Mouse (Mus musculus) B cell, adult (primary cell): Measurements from ENCODE around the gene Thegl. TPM values are rescaled to one million over a fixed set of nuclear protein-coding genes. Genes with fewer than 3 reads are reported as not detected.

Experiments used
- total RNA-seq: library from RNA; stranded (reverse); gene quantifications from 4 replicates; pipeline ENCODE4 v1.2.4, GENCODE M21; 2023; ENCODE audit not compliant: inconsistent age

Thegl gene
- 0.32 to 1.3 TPM (median 0.53 TPM) in 4 replicates for total RNA-seq

GRCm38 (mm10) chr5:77015544-77016482 is at the start of gene Thegl:
TSS of gene Thegl (plus strand) at chr5:77016023.

GRCm38 (mm10) chr5:76974554-76975285 is 41.1 kb upstream of the Thegl start, which contains the start of gene Srp72:
TSS of gene Srp72 (plus strand) at chr5:76974683.

GRCm38 (mm10) chr5:77004051-77004821 is 11.6 kb upstream of the Thegl start, which contains the start of gene Arl9:
TSS of gene Arl9 (plus strand) at chr5:77004055.

Other genes starting within 250 kb of the Thegl start
- 26.0 to 35.5 TPM (median 29.5 TPM) in 4 replicates for gene Aasdh, start 110.5 kb upstream of the Thegl start, total RNA-seq
- gene Paics, start 64.7 kb upstream of the Thegl start, total RNA-seq: 72.8 to 85.9 TPM (median 78.7 TPM) in 4 replicates
- gene Ppat, start 64.4 kb upstream of the Thegl start, total RNA-seq: 18.4 to 21.8 TPM (median 19.4 TPM) in 4 replicates
- gene Srp72, start 41.3 kb upstream of the Thegl start, total RNA-seq: 136 to 155 TPM (median 149 TPM) in 4 replicates
- 2.2 to 4.0 TPM in 2 of 4 replicates, not detected in the others for gene Arl9, start 12.0 kb upstream of the Thegl start, total RNA-seq
- gene Hopx, start 99.1 kb downstream of the Thegl start, total RNA-seq: 17.4 to 21.8 TPM (median 19.9 TPM) in 4 replicates
- gene Spink2, start 195.4 kb downstream of the Thegl start, total RNA-seq: not detected in 4 replicates
- gene Rest, start 249.5 kb downstream of the Thegl start, total RNA-seq: 80.3 to 88.4 TPM (median 83.6 TPM) in 4 replicates